Mouse (Mus musculus) kidney, embryonic 15.5 days (tissue): Measurements from ENCODE around the gene Por. TPM values are rescaled to one million over a fixed set of nuclear protein-coding genes. Genes with fewer than 3 reads are reported as not detected.

Experiments
- ATAC-seq: fragments of 200-750 bp; cut with Nextera tagmentation; replicated peaks from 2 replicates; pipeline ENCODE4 v1.8.0; 2017; ENCODE audit warnings: moderate TSS enrichment; ENCODE audit not compliant: low FRiP score
- H3K27ac ChIP-seq: fragments of 300-500 bp; sonication (generic); 2 replicates; pipeline ENCODE4 v1.5.1; 2015; ENCODE audit warnings: mild to moderate bottlenecking, inconsistent platforms
- H3K27me3 ChIP-seq: fragments of 300-500 bp; sonication (generic); 2 replicates; pipeline ENCODE4 v1.6.1; 2015; ENCODE audit warnings: inconsistent platforms
- H3K36me3 ChIP-seq: fragments of 300-500 bp; sonication (generic); 2 replicates; pipeline ENCODE4 v1.6.1; 2015; ENCODE audit warnings: inconsistent platforms
- H3K4me1 ChIP-seq: fragments of 300-500 bp; sonication (generic); 2 replicates; pipeline ENCODE4 v1.6.1; 2015; ENCODE audit warnings: inconsistent platforms
- H3K4me2 ChIP-seq: fragments of 300-500 bp; sonication (generic); 2 replicates; pipeline ENCODE4 v1.6.1; 2015; ENCODE audit warnings: moderate library complexity, mild to moderate bottlenecking, inconsistent platforms
- H3K4me3 ChIP-seq: fragments of 300-500 bp; sonication (generic); replicated peaks from 2 replicates; pipeline ENCODE4 v1.5.1; 2015; ENCODE audit warnings: mild to moderate bottlenecking, inconsistent platforms
- H3K9ac ChIP-seq: fragments of 300-500 bp; sonication (generic); 2 replicates; pipeline ENCODE4 v1.6.1; 2015; ENCODE audit warnings: mild to moderate bottlenecking, inconsistent platforms
- H3K9me3 ChIP-seq: fragments of 300-500 bp; sonication (generic); replicated peaks from 2 replicates; pipeline ENCODE4 v1.6.1; 2016; ENCODE audit warnings: inconsistent platforms
- WGBS: fragments of 180-500 bp; shearing (Covaris S2); methylation state at CpG from one replicate; pipeline ENCODE4 v1.1.7; 2015; ENCODE audit warnings: mixed read lengths; 5-methylcytosine and 5-hydroxymethylcytosine counted together
- polyA plus RNA-seq: library from polyadenylated mRNA; unstranded; fragments of >200 nt; fragmentation: Nextera tagmentation; extraction: Ambion mirVana; gene quantifications from 2 replicates; pipeline ENCODE4 v1.2.1, GENCODE M21; 2015

Por gene
- polyA plus RNA-seq, 1 experiment from 2014 or later: 89.0 TPM

DNA sequence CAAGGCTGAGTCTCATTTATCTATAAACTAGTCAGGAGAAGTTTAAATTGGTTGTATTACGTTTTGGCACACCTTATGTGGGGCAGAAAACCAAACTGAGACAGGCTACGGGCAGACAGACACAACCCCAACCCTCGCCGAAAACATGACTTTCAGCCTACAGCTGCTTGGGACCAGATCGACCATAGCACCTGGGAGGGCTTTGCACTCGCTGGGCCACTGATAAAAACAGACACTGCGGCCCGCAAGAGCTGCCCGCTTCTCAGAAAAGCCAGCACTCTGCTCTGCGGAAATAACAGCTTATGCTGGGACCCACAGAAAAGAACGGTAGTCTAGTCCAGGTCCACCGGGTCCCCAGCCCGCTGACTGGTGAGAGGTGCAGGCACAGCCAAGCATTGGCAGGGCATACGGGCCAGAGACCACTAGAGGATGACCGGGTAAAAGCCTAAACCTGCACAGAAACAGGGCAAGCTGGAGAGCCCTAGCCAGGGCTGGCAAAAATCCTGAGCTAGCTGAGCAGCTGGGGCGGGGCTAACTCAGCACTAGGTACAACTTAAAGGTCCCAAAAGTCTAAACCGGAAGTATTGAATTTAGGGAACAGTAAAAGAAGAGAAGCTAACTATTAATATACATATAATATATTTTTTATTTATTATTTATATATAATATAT is 12.0 kb upstream of the Por start:
- no peak overlapping the region for H3K4me2 ChIP-seq
- H3K27me3 ChIP-seq: no peaks in the 10 kb centered on the region
- ATAC-seq: no peak
- no peaks in the 10 kb centered on the region for H3K36me3 ChIP-seq
- no peak overlapping the region for H3K9ac ChIP-seq
- 60% methylated on average over 17 of the region's 17 CpGs for WGBS
- H3K9me3 ChIP-seq: no peaks in the 10 kb centered on the region
- H3K27ac ChIP-seq: no peak overlapping the region
- 0 out of 2 replicates have a peak, but pooled peaks cover 7% of the 10 kb centered on the region for H3K4me1 ChIP-seq
- no peak overlapping the region for H3K4me3 ChIP-seq

DNA sequence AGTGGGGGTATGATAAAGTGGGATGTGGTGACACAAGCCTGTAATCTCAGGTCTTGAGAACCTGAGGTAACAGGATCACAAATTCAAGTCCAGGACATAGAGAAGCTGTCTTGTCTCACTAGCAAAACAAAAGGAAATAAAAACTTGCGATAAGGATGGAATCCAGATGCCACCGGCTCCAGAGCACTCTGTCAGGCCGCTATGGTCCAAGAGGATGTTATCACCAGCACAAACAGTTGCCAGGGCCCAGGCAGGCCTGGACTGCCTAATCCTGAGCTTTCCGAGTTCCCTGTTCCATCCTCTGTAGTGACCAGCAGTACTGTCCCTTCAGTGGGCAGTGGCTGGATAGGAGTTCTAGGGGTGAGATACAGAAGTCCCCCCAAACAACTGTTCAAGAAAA is 9.9 kb upstream of the Por start:
- Histone ChIP-seq H3K9me3 (no peaks in the 10 kb centered on the region), H3K9ac (no peak overlapping the region), H3K4me2 (no peak overlapping the region), H3K4me1 (no peaks in the 10 kb centered on the region), H3K36me3 (no peaks in the 10 kb centered on the region), H3K27me3 (no peaks in the 10 kb centered on the region), H3K27ac (no peak overlapping the region), H3K4me3 (no peak overlapping the region)
- WGBS: 71% methylated on average over 4 of the region's 4 CpGs
- ATAC-seq: no peak

GRCm38 (mm10) chr5:135660535-135660934 is 9.3 kb upstream of the Por start:
- H3K9me3 ChIP-seq: no peaks in the 10 kb centered on the region
- H3K4me3 ChIP-seq: no peak overlapping the region
- WGBS: 86% methylated on average over 7 of the region's 7 CpGs

DNA sequence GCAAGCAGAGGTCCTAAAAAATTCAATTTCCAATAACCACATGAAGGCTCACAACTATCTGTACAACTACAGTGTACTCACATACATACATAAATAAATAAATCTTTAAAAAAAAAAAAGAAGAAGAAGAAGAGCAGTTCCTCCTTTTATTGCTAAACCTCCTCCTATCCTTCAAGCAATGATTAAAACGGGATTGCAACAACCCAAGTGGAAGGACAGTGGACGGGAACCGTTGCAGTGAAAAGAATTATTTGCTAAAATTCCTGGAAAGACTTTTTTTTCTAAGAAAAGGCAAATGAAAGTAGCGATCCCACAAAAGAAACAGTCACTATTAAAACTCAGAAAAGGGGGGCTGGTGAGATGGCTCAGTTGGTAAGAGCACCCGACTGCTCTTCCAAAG is 2.9 kb upstream of the Por start:
- H3K9ac ChIP-seq: no peak overlapping the region
- no peaks in the 10 kb centered on the region for H3K27me3 ChIP-seq
- H3K36me3 ChIP-seq: no peaks in the 10 kb centered on the region
- no peak for ATAC-seq
- H3K4me1 ChIP-seq: peaks cover 20% of the 10 kb centered on the region
- H3K9me3 ChIP-seq: no peaks in the 10 kb centered on the region
- no peak overlapping the region for H3K4me2 ChIP-seq
- no peak overlapping the region for H3K4me3 ChIP-seq
- H3K27ac ChIP-seq: no peak overlapping the region
- WGBS: 86% methylated on average over 5 of the region's 5 CpGs

More at GRCm38 (mm10) chr5:135660535-135660934, 9.3 kb upstream of the Por start:
- H3K9ac ChIP-seq: no peak overlapping the region
- ATAC-seq: no peak
- no peaks in the 10 kb centered on the region for H3K4me1 ChIP-seq
- no peaks in the 10 kb centered on the region for H3K27me3 ChIP-seq
- no peak overlapping the region for H3K4me2 ChIP-seq
- H3K27ac ChIP-seq: no peak overlapping the region
- no peaks in the 10 kb centered on the region for H3K36me3 ChIP-seq

DNA sequence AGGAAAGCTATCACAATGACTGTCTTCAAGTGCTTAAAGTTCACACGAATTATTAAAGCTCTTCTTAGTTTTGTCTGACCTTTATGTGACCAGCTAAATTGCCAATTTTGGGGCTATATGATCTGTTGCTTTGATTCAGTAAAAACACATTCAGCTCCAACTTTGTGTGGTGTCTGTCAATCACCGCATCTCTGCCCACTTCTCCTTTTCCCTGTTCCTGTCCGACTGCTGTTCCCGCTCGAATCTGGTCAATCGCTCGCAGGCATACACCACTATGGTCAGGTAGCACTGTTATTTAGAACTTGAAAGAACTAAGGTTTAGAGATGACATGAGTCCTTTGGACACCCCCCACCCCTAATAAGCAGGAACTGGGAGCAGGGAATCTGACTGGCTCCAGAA is 1.8 kb upstream of the Por start:
- WGBS: 85% methylated on average over 7 of the region's 7 CpGs
- Histone ChIP-seq H3K4me3 (no peak overlapping the region), H3K27me3 (no peaks in the 10 kb centered on the region), H3K4me1 (peaks cover 31% of the 10 kb centered on the region), H3K36me3 (no peaks in the 10 kb centered on the region), H3K9me3 (no peaks in the 10 kb centered on the region), H3K4me2 (no peak overlapping the region), H3K27ac (no peak overlapping the region), H3K9ac (no peak overlapping the region)
- no peak for ATAC-seq

GRCm38 (mm10) chr5:135670881-135671280 is 1.0 kb downstream of the Por start:
- H3K9ac ChIP-seq: no peak overlapping the region
- no peaks in the 10 kb centered on the region for H3K36me3 ChIP-seq
- no peak for ATAC-seq
- no peak overlapping the region for H3K4me3 ChIP-seq
- H3K27ac ChIP-seq: no peak overlapping the region
- no peaks in the 10 kb centered on the region for H3K9me3 ChIP-seq
- WGBS: 61% methylated on average over 2 of the region's 2 CpGs
- H3K4me2 ChIP-seq: no peak overlapping the region
- H3K27me3 ChIP-seq: no peaks in the 10 kb centered on the region
- peaks cover 56% of the 10 kb centered on the region for H3K4me1 ChIP-seq

- no peak overlapping the region for H3K9ac ChIP-seq
- 73% methylated on average over 4 of the region's 4 CpGs for WGBS
Measured at GRCm38 (mm10) chr5:135672509-135672908, 2.7 kb downstream of the Por start.

DNA sequence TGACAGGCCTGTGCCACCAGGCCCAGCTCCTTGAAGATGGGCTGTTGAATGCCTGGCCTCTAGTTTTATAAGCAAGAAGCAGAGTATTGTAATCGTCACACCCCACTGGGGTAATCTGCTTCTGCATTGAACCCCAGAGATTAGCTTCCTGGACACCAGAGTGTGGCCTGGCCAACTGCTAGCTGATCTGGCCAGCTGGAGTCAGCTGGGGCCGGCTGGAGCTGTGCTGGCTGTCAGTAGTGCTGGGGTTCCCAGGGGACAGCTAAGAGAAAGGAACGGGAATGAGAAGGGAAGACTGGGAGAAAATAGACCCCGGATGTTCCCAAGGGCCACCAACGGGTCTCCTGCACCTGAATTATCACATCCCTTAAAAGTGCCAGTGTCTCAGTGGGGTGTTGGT is 3.1 kb downstream of the Por start:
- WGBS: 55% methylated on average over 5 of the region's 5 CpGs
- H3K4me1 ChIP-seq: peaks cover 60% of the 10 kb centered on the region
- no peak overlapping the region for H3K4me3 ChIP-seq
- no peak for ATAC-seq
- no peaks in the 10 kb centered on the region for H3K9me3 ChIP-seq
- no peaks in the 10 kb centered on the region for H3K36me3 ChIP-seq
- H3K27ac ChIP-seq: 0 out of 2 replicates have a peak overlapping the region, but pooled peaks have one; percentile 59
- H3K27me3 ChIP-seq: no peaks in the 10 kb centered on the region
- H3K9ac ChIP-seq: no peak overlapping the region
- no peak overlapping the region for H3K4me2 ChIP-seq

More at GRCm38 (mm10) chr5:135672509-135672908, 2.7 kb downstream of the Por start:
- no peak for ATAC-seq
- H3K4me1 ChIP-seq: peaks cover 60% of the 10 kb centered on the region
- H3K4me2 ChIP-seq: no peak overlapping the region
- H3K9me3 ChIP-seq: no peaks in the 10 kb centered on the region
- H3K4me3 ChIP-seq: no peak overlapping the region
- no peaks in the 10 kb centered on the region for H3K27me3 ChIP-seq
- no peaks in the 10 kb centered on the region for H3K36me3 ChIP-seq
- 0 out of 2 replicates have a peak overlapping the region, but pooled peaks have one; percentile 59 for H3K27ac ChIP-seq

DNA sequence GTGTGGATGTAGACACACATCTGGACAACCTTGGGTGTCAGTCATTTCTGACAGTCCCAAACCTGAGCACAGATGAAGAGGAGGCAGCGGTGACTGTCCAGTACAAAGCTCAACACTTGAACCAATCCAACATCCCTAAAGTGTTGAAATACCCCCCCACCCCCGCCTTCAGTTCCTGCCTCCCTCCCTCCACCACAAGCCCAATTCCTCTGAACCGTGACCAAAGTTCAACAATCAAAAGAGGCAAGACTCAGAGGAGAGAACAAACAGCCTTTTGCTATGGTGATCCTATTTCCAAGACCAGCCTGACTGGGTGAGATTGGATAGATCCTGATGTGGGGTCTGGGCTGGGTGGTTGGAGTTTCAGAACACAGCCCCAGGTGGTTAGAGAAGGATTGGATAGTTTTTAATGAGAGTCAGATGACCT is 4.5 kb downstream of the Por start:
- no peak overlapping the region for H3K4me3 ChIP-seq
- H3K36me3 ChIP-seq: no peaks in the 10 kb centered on the region
- H3K4me1 ChIP-seq: peaks cover 60% of the 10 kb centered on the region
- H3K4me2 ChIP-seq: peak overlapping the region; percentile 41; the same call in 1 of the 2 replicates
- H3K9me3 ChIP-seq: no peaks in the 10 kb centered on the region
- WGBS: 19% methylated on average over 3 of the region's 3 CpGs
- H3K27ac ChIP-seq: peak overlapping the region; percentile 80
- H3K27me3 ChIP-seq: no peaks in the 10 kb centered on the region
- peak; percentile 86 for ATAC-seq
- no peak overlapping the region for H3K9ac ChIP-seq

DNA sequence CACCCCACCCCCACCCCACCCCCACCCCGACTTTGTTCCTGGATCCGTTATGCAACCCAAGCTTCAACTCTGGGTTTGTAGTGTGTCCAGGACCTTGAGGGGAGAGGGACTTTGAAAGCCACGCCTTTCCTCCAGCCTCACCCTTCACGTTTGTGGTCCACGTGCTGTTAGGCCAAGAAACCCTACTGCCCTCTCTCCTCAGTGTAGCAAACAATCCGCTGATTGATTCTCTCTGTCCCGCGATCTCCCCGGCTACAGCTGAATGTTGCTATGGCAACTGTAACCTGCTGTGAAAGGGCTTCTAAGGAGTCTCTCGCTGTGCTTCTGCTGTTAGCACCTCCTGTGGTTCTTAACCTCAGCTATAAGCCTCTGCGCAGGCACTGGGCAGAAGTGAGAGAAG is 5.0 kb downstream of the Por start:
- H3K36me3 ChIP-seq: no peaks in the 10 kb centered on the region
- H3K4me3 ChIP-seq: no peak overlapping the region
- H3K27ac ChIP-seq: peak overlapping the region; percentile 80
- under 1% methylated on average over 11 of the region's 11 CpGs for WGBS
- no peak overlapping the region for H3K9ac ChIP-seq
- H3K27me3 ChIP-seq: no peaks in the 10 kb centered on the region
- peaks cover 55% of the 10 kb centered on the region for H3K4me1 ChIP-seq
- H3K4me2 ChIP-seq: peak overlapping the region; percentile 41
- ATAC-seq: peak; percentile 65
- no peaks in the 10 kb centered on the region for H3K9me3 ChIP-seq

DNA sequence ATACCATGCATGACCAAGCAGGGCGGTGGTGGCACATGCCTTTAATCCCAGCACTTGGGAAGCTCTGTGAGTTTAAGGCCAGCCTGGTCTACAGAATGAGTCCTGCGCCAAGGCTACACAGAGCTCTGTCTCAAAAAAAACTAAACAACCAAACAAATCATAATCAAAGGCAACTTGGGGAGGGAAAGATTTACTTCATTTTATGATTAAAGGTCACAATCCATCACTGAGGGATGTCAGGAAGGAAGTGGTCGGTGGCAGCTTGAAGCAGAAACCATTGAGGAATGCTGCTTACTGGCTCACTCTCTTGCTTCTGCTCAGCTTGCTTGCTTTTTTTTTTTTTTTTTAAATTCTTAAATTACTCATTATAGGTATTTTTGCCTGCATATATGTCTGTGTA is 6.9 kb downstream of the Por start:
- Histone ChIP-seq H3K36me3 (no peaks in the 10 kb centered on the region), H3K9ac (no peak overlapping the region)
- WGBS: 59% methylated on average over 3 of the region's 3 CpGs

GRCm38 (mm10) chr5:135677251-135677650 is 7.4 kb downstream of the Por start:
- no peak overlapping the region for H3K27ac ChIP-seq
- WGBS: 80% methylated on average over 2 of the region's 2 CpGs
- no peak overlapping the region for H3K4me3 ChIP-seq
- no peaks in the 10 kb centered on the region for H3K36me3 ChIP-seq
- H3K4me2 ChIP-seq: no peak overlapping the region
- H3K9me3 ChIP-seq: no peaks in the 10 kb centered on the region
- ATAC-seq: no peak
- peaks cover 37% of the 10 kb centered on the region for H3K4me1 ChIP-seq
- H3K9ac ChIP-seq: no peak overlapping the region
- H3K27me3 ChIP-seq: no peaks in the 10 kb centered on the region

More for the DNA sequence above, 6.9 kb downstream of the Por start:
- H3K27me3 ChIP-seq: no peaks in the 10 kb centered on the region
- no peak overlapping the region for H3K4me3 ChIP-seq
- no peaks in the 10 kb centered on the region for H3K9me3 ChIP-seq
- H3K4me1 ChIP-seq: peaks cover 40% of the 10 kb centered on the region
- H3K27ac ChIP-seq: no peak overlapping the region
- no peak overlapping the region for H3K4me2 ChIP-seq
- ATAC-seq: no peak

DNA sequence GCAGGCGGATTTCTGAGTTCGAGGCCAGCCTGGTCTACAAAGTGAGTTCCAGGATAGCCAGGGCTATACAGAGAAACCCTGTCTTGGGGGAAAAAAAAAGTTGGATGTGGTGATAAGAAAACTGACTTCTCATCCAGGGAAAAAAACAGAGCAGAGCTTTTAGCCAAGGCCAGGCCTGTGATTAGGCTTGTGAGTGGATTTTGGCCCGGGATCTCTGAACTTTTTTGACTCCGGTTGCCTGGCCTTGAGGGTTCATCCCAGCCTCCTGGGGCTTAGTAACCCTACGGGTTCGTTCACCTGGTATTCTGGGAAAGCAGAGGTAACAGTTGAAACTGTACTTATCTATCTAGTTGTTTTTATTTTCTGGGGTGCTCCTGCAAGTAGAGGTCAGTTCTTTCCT is 8.6 kb downstream of the Por start:
- Histone ChIP-seq H3K9ac (no peak overlapping the region), H3K4me1 (peaks cover 27% of the 10 kb centered on the region), H3K27ac (no peak overlapping the region), H3K4me3 (no peak overlapping the region), H3K4me2 (no peak overlapping the region), H3K27me3 (no peaks in the 10 kb centered on the region), H3K9me3 (no peaks in the 10 kb centered on the region), H3K36me3 (no peaks in the 10 kb centered on the region)
- ATAC-seq: no peak
- WGBS: 93% methylated on average over 6 of the region's 6 CpGs
